Mouse (Mus musculus) layer of hippocampus, postnatal 14 days (tissue): Measurements from ENCODE around the gene Htt. TPM values are rescaled to one million over a fixed set of nuclear protein-coding genes. Genes with fewer than 3 reads are reported as not detected.

ENCODE experiments used
- DNase-seq, 2 experiments: peaks; one replicate each; pipeline ENCODE4 v3.0.0; 2021 to 2022; ENCODE audit warnings: low spot score in 2 of 2, mixed read lengths in 1 of 2
- total RNA-seq, 2 experiments: library from RNA; stranded (reverse); gene quantifications; 2 replicates each; pipeline ENCODE4 v1.2.3; 2021

Gene Htt
- total RNA-seq, 2 experiments from 2014 or later: 78.0 to 81.2 TPM

- no peak for DNase-seq
These were observed 168.8 kb downstream of the Htt start for GRCm38 (mm10) chr5:34930151-34930975.

GRCm38 (mm10) chr5:34931091-34931490, 169.6 kb downstream of the Htt start:
- no peak for DNase-seq

- DNase-seq: no peak
These were observed 170.2 kb downstream of the Htt start for GRCm38 (mm10) chr5:34931516-34932457.

- DNase-seq: no peak
These were observed 170.9 kb downstream of the Htt start for GRCm38 (mm10) chr5:34932458-34932806.

- no peak for DNase-seq
These were observed 171.9 kb downstream of the Htt start for GRCm38 (mm10) chr5:34933461-34933860.

GRCm38 (mm10) chr5:34941710-34942470, 180.3 kb downstream of the Htt start:
- no peak for DNase-seq

GRCm38 (mm10) chr5:34943428-34943827, 181.9 kb downstream of the Htt start:
- DNase-seq: no peak

GRCm38 (mm10) chr5:34948861-34949760, 187.6 kb downstream of the Htt start, which contains the start of gene Rgs12:
Gene Rgs12 (plus strand): TSS chr5:34949445.
- DNase-seq: peak; percentile 57 to 62

- no peak for DNase-seq
These were observed 188.2 kb downstream of the Htt start for GRCm38 (mm10) chr5:34949769-34950211.

- DNase-seq: peak in 1 of 2 experiments; percentile 31
These were observed 189.1 kb downstream of the Htt start for GRCm38 (mm10) chr5:34950486-34951160.

GRCm38 (mm10) chr5:34951161-34951834, 189.8 kb downstream of the Htt start:
- peak in 1 of 2 experiments; percentile 48 for DNase-seq

- DNase-seq: no peak
These were observed 193.0 kb downstream of the Htt start for GRCm38 (mm10) chr5:34954508-34954907.

GRCm38 (mm10) chr5:34955630-34956029, 194.1 kb downstream of the Htt start:
- DNase-seq: no peak

- DNase-seq: no peak
These were observed 194.6 kb downstream of the Htt start for GRCm38 (mm10) chr5:34956151-34956550.

- peak in 1 of 2 experiments; percentile 39 for DNase-seq
These were observed 195.5 kb downstream of the Htt start for GRCm38 (mm10) chr5:34957015-34957414.

GRCm38 (mm10) chr5:34960021-34960420, 198.5 kb downstream of the Htt start:
- no peak for DNase-seq
